8 mouse cellular contexts compared by ENCODE assay signal in the genomic region with DNA sequence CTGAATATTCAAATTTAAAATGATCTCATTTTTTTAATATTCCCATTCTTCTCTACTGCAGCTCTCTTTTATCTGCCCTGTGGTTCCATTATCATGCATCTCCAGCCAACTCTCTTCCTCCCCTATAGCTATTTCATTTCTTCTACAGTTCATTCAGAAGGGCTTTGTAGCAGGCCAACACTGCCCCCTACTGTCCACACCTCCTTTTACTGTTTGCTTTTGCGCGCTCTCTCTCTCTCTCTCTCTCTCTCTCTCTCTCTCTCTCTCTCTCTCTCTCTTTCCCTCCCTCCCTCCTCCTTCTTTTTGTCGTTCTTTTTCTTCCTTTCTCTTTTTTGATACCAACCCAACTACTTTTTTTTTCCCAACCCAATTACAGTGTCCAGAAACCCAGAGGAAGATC. TPM values are rescaled to one million over a fixed set of nuclear protein-coding genes. Genes with fewer than 3 reads are reported as not detected.
DNase-seq lines count a peak whose midpoint lies in the region; ATAC-seq lines count a peak whose summit lies in the region.

No protein-coding gene starts in this region.

- H3K36me3 ChIP-seq in midbrain, embryonic 10.5 days = no peaks in the 10 kb centered on the region
- no peaks in the 10 kb centered on the region for H3K36me3 ChIP-seq in midbrain, embryonic 16.5 days (ENCODE audit: control insufficient read depth, insufficient read depth, low read length)
- no peaks in the 10 kb centered on the region for H3K36me3 ChIP-seq in embryonic facial prominence, embryonic 11.5 days (replicated peaks; ENCODE audit: control insufficient read depth, insufficient read depth, low read depth, low read length)

- no peak for ATAC-seq in midbrain, embryonic 16.5 days
- ATAC-seq in embryonic facial prominence, embryonic 11.5 days (replicated peaks; ENCODE audit: insufficient number of reproducible peaks, low FRiP score, low TSS enrichment, low read depth) = no peak

- no peaks in the 10 kb centered on the region for H3K4me1 ChIP-seq in midbrain, embryonic 10.5 days
- H3K4me1 ChIP-seq in midbrain, embryonic 16.5 days (ENCODE audit: control insufficient read depth, insufficient read depth, low read length) = no peaks in the 10 kb centered on the region
- no peaks in the 10 kb centered on the region for H3K4me1 ChIP-seq in embryonic facial prominence, embryonic 11.5 days (ENCODE audit: control insufficient read depth, insufficient read depth, low read length)

- H3K27me3 ChIP-seq in midbrain, embryonic 10.5 days (ENCODE audit: low read depth, poor library complexity, severe bottlenecking) = no peaks in the 10 kb centered on the region
- H3K27me3 ChIP-seq in midbrain, embryonic 16.5 days (ENCODE audit: control insufficient read depth, insufficient read depth, low read depth, low read length) = no peaks in the 10 kb centered on the region
- H3K27me3 ChIP-seq in embryonic facial prominence, embryonic 11.5 days (ENCODE audit: control insufficient read depth, insufficient read depth, low read length) = no peaks in the 10 kb centered on the region

- peak; percentile 68 for DNase-seq in midbrain, embryonic 10.5 days (ENCODE audit: low spot score)
- peak; percentile 72 for DNase-seq in adrenal gland, postnatal 25 days
- DNase-seq in embryonic facial prominence, embryonic 11.5 days (ENCODE audit: low spot score) = peak; percentile 87
- DNase-seq in induced T-regulatory cell, adult 2 months (ENCODE audit: low read depth) = peak; percentile 90
- peak; percentile 81 for DNase-seq in left cerebral cortex, postnatal 4 days
- DNase-seq in ovary, postnatal 36 days (ENCODE audit: low spot score) = peak; percentile 53
- peak; percentile 75 to 82 for DNase-seq in thymus, postnatal 36 days

- no peak overlapping the region for H3K27ac ChIP-seq in midbrain, embryonic 10.5 days (replicated peaks)
- H3K27ac ChIP-seq in midbrain, embryonic 16.5 days (ENCODE audit: low read length) = no peak overlapping the region
- no peak overlapping the region for H3K27ac ChIP-seq in embryonic facial prominence, embryonic 11.5 days (replicated peaks; ENCODE audit: low read depth, low read length)

- H3K9me3 ChIP-seq in midbrain, embryonic 10.5 days (replicated peaks) = 0 out of 2 replicates have a peak, but pooled peaks cover 4% of the 10 kb centered on the region
- no peaks in the 10 kb centered on the region for H3K9me3 ChIP-seq in midbrain, embryonic 16.5 days (replicated peaks; ENCODE audit: control insufficient read depth, low read length, poor library complexity, severe bottlenecking)
- H3K9me3 ChIP-seq in embryonic facial prominence, embryonic 11.5 days (replicated peaks; ENCODE audit: control insufficient read depth, low read length) = no peaks in the 10 kb centered on the region

- no peak overlapping the region for H3K9ac ChIP-seq in midbrain, embryonic 16.5 days (ENCODE audit: low read depth, low read length)
- no peak overlapping the region for H3K9ac ChIP-seq in embryonic facial prominence, embryonic 11.5 days (replicated peaks; ENCODE audit: low read length)

- 3% methylated on average over 3 of the region's 3 CpGs for WGBS in midbrain, embryonic 10.5 days
- 11% methylated on average over 3 of the region's 3 CpGs for WGBS in midbrain, embryonic 16.5 days
- 11% methylated on average over 3 of the region's 3 CpGs for WGBS in embryonic facial prominence, embryonic 11.5 days

- H3K4me2 ChIP-seq in midbrain, embryonic 16.5 days (ENCODE audit: low read length) = no peak overlapping the region
- no peak overlapping the region for H3K4me2 ChIP-seq in embryonic facial prominence, embryonic 11.5 days (ENCODE audit: low read depth, low read length)

- H3K4me3 ChIP-seq in midbrain, embryonic 10.5 days = no peak overlapping the region
- no peak overlapping the region for H3K4me3 ChIP-seq in midbrain, embryonic 16.5 days (ENCODE audit: low read depth, low read length)
- no peak overlapping the region for H3K4me3 ChIP-seq in embryonic facial prominence, embryonic 11.5 days (ENCODE audit: low read depth, low read length)

- intact Hi-C loops in left cerebral cortex, postnatal 4 days (cut with DNase I) = loop anchor here (2.0 to 5.0 kb wide), 2 partner anchors 89 to 552 kb away; no protein-coding TSS in a partner anchor

RNA-seq across cellular contexts. Expression of a gene that starts 21.4 kb away (rescaled TPM):
- 0.09 and 0.12 TPM in 2 replicates for polyA plus RNA-seq in midbrain, embryonic 10.5 days (2016; fragmentation: Nextera tagmentation; extraction: Ambion mirVana)
- 0.43 and 0.71 TPM in 2 replicates for polyA plus RNA-seq in midbrain, embryonic 16.5 days (2015; fragmentation: Nextera tagmentation; extraction: Ambion mirVana)
- not detected in 2 replicates for total RNA-seq in adrenal gland, postnatal 25 days (2021)
- polyA plus RNA-seq in embryonic facial prominence, embryonic 11.5 days (2014; fragmentation: Nextera tagmentation; extraction: Ambion mirVana) = 0.04 and 0.15 TPM in 2 replicates
- total RNA-seq in left cerebral cortex, postnatal 4 days (2021) = not detected
